Mouse (Mus musculus): Measurements from ENCODE around the gene Smim8.

GRCm38 (mm10) chr4:34723186-34723585 is 55.0 kb downstream of the Smim8 start:
- TF ChIP-seq CTCF (conservative IDR thresholded peaks at IDR 0.05 in 1 of 2, IDR thresholded peaks at IDR 0.05 in 1 of 2; ENCODE audit: low read depth in 2 of 2, low read length in 2 of 2) (no peak), MYC (IDR thresholded peaks at IDR 0.05; ENCODE audit: low read depth, low read length) (no peak), EP300 (IDR thresholded peaks at IDR 0.05; ENCODE audit: low read length) (no peak), JUND (conservative IDR thresholded peaks at IDR 0.05; ENCODE audit: low read depth, low read length) (no peak), MAZ (IDR thresholded peaks at IDR 0.05; ENCODE audit: low read depth, low read length) (no peak), MAFK (IDR thresholded peaks at IDR 0.05; ENCODE audit: insufficient replicate concordance, low read length) (no peak), ZC3H11A (IDR thresholded peaks at IDR 0.05; ENCODE audit: low read depth, low read length) (no peak), UBTF (IDR thresholded peaks at IDR 0.05; ENCODE audit: low read depth, low read length) (no peak), GABPA (IDR thresholded peaks at IDR 0.05; ENCODE audit: insufficient replicate concordance, low read depth, low read length) (no peak), SIN3A (IDR thresholded peaks at IDR 0.05; ENCODE audit: low read length) (no peak), ZMIZ1 (IDR thresholded peaks at IDR 0.05; ENCODE audit: low read depth, low read length) (no peak)

Data from CH12.LX (cell line).